Mouse (Mus musculus) heart, embryonic 13.5 days (tissue): ENCODE results near the gene Cfb. TPM values are rescaled to one million over a fixed set of nuclear protein-coding genes. Genes with fewer than 3 reads are reported as not detected.

Experiments
- ATAC-seq: fragments of 200-750 bp; cut with Nextera tagmentation; 2 replicates; pipeline ENCODE4 v1.8.0; 2017; ENCODE audit warnings: moderate TSS enrichment; ENCODE audit not compliant: insufficient number of reproducible peaks, low FRiP score, low TSS enrichment; ENCODE audit errors: extremely low read depth
- H3K27ac ChIP-seq: fragments of 300-500 bp; sonication (generic); replicated peaks from 2 replicates; pipeline ENCODE4 v1.5.1; 2015; ENCODE audit warnings: moderate library complexity, mild to moderate bottlenecking, inconsistent platforms
- H3K27me3 ChIP-seq: fragments of 300-500 bp; sonication (generic); replicated peaks from 2 replicates; pipeline ENCODE4 v1.6.1; 2015; ENCODE audit warnings: mild to moderate bottlenecking, inconsistent platforms
- H3K36me3 ChIP-seq: fragments of 300-500 bp; sonication (generic); 2 replicates; pipeline ENCODE4 v1.6.1; 2015; ENCODE audit warnings: mild to moderate bottlenecking, inconsistent platforms
- H3K4me1 ChIP-seq: fragments of 300-500 bp; sonication (generic); 2 replicates; pipeline ENCODE4 v1.6.1; 2015; ENCODE audit warnings: inconsistent platforms
- H3K4me2 ChIP-seq: fragments of 300-500 bp; sonication (generic); 2 replicates; pipeline ENCODE4 v1.6.1; 2015; ENCODE audit warnings: inconsistent platforms, mild to moderate bottlenecking, moderate library complexity
- H3K4me3 ChIP-seq: fragments of 300-500 bp; sonication (generic); 2 replicates; pipeline ENCODE4 v1.5.1; 2015; ENCODE audit warnings: moderate library complexity, mild to moderate bottlenecking, inconsistent platforms
- H3K9ac ChIP-seq: fragments of 300-500 bp; sonication (generic); 2 replicates; pipeline ENCODE4 v1.6.1; 2015; ENCODE audit warnings: inconsistent platforms, mild to moderate bottlenecking, moderate library complexity
- H3K9me3 ChIP-seq: fragments of 300-500 bp; sonication (generic); 2 replicates; pipeline ENCODE4 v1.6.1; 2016; ENCODE audit warnings: inconsistent platforms
- WGBS: fragments of 180-500 bp; shearing (Covaris S2); methylation state at CpG from one replicate; pipeline ENCODE4 v1.1.7; 2015; ENCODE audit warnings: mixed read lengths; 5-methylcytosine and 5-hydroxymethylcytosine counted together
- polyA plus RNA-seq: library from polyadenylated mRNA; unstranded; fragments of >200 nt; fragmentation: Nextera tagmentation; extraction: Ambion mirVana; gene quantifications from 2 replicates; pipeline ENCODE4 v1.2.1, GENCODE M21; 2015

Cfb gene
- polyA plus RNA-seq, 1 experiment from 2014 or later, result 2.3 TPM

- Histone ChIP-seq H3K9ac (peak overlapping the region; percentile 94), H3K4me3 (peak overlapping the region; percentile 97), H3K27me3 (no peaks in the 10 kb centered on the region), H3K4me1 (peaks cover 18% of the 10 kb centered on the region), H3K27ac (peak overlapping the region; percentile 25; the same call in 1 of the 2 replicates), H3K4me2 (peak overlapping the region; percentile 98), H3K9me3 (no peaks in the 10 kb centered on the region), H3K36me3 (peaks cover 62% of the 10 kb centered on the region)
- WGBS, result 2% methylated on average over 25 of the region's 25 CpGs
- ATAC-seq, result no peak
Observed at GRCm38 (mm10) chr17:34850517-34851125, 11.7 kb downstream of the Cfb start.

GRCm38 (mm10) chr17:34849722-34850516 is 12.4 kb downstream of the Cfb start, which contains the start of the genes Skiv2l and Nelfe:
Gene Skiv2l, minus strand, starts transcription at chr17:34850210.
Gene Nelfe, plus strand, starts transcription at chr17:34850391.
- Histone ChIP-seq H3K9ac (peak within 1 kb of the TSS; percentile 94), H3K27ac (peak within 1 kb of the TSS; percentile 25; the same call in 1 of the 2 replicates), H3K4me3 (peak within 1 kb of the TSS; percentile 97), H3K36me3 (peaks cover 63% of the 10 kb centered on the region), H3K27me3 (no peaks in the 10 kb centered on the region), H3K4me2 (peak within 1 kb of the TSS; percentile 98), H3K9me3 (no peaks in the 10 kb centered on the region), H3K4me1 (peaks cover 18% of the 10 kb centered on the region)
- peak; percentile 97 for ATAC-seq
- under 1% methylated on average over 57 of the region's 65 CpGs for WGBS

GRCm38 (mm10) chr17:34847615-34848014 is 14.7 kb downstream of the Cfb start:
- peaks cover 63% of the 10 kb centered on the region for H3K36me3 ChIP-seq
- H3K4me1 ChIP-seq, result peaks cover 18% of the 10 kb centered on the region
- no peak for ATAC-seq
- no peak overlapping the region for H3K27ac ChIP-seq
- H3K9me3 ChIP-seq, result no peaks in the 10 kb centered on the region
- no peaks in the 10 kb centered on the region for H3K27me3 ChIP-seq
- H3K4me2 ChIP-seq, result no peak overlapping the region
- H3K9ac ChIP-seq, result no peak overlapping the region
- WGBS, result 84% methylated on average over 7 of the region's 7 CpGs
- H3K4me3 ChIP-seq, result no peak overlapping the region

GRCm38 (mm10) chr17:34847192-34847591 is 15.1 kb downstream of the Cfb start:
- no peaks in the 10 kb centered on the region for H3K27me3 ChIP-seq
- peaks cover 18% of the 10 kb centered on the region for H3K4me1 ChIP-seq
- 0 out of 2 replicates have a peak overlapping the region, but pooled peaks have one; percentile 7 for H3K9ac ChIP-seq
- H3K27ac ChIP-seq, result no peak overlapping the region
- WGBS, result 82% methylated on average over 6 of the region's 6 CpGs
- H3K4me2 ChIP-seq, result no peak overlapping the region
- no peak overlapping the region for H3K4me3 ChIP-seq
- no peak for ATAC-seq
- H3K9me3 ChIP-seq, result no peaks in the 10 kb centered on the region
- peaks cover 63% of the 10 kb centered on the region for H3K36me3 ChIP-seq

GRCm38 (mm10) chr17:34844884-34845283 is 17.4 kb downstream of the Cfb start:
- peaks cover 7% of the 10 kb centered on the region for H3K4me1 ChIP-seq
- ATAC-seq, result no peak
- no peak overlapping the region for H3K4me3 ChIP-seq
- H3K9ac ChIP-seq, result no peak overlapping the region
- peaks cover 84% of the 10 kb centered on the region for H3K36me3 ChIP-seq
- 90% methylated on average over 13 of the region's 13 CpGs for WGBS
- H3K4me2 ChIP-seq, result no peak overlapping the region
- H3K27ac ChIP-seq, result no peak overlapping the region
- no peaks in the 10 kb centered on the region for H3K27me3 ChIP-seq
- no peaks in the 10 kb centered on the region for H3K9me3 ChIP-seq

GRCm38 (mm10) chr17:34840736-34841307 is 21.5 kb downstream of the Cfb start:
- Histone ChIP-seq H3K4me1 (peaks cover 22% of the 10 kb centered on the region), H3K27me3 (no peaks in the 10 kb centered on the region), H3K9me3 (no peaks in the 10 kb centered on the region), H3K4me2 (peak overlapping the region; percentile 9; the same call in 1 of the 2 replicates), H3K9ac (no peak overlapping the region), H3K4me3 (no peak overlapping the region), H3K27ac (no peak overlapping the region), H3K36me3 (peaks cover 74% of the 10 kb centered on the region)
- WGBS, result 74% methylated on average over 6 of the region's 6 CpGs
- ATAC-seq, result no peak

GRCm38 (mm10) chr17:34838785-34839184 is 23.5 kb downstream of the Cfb start:
- Histone ChIP-seq H3K4me1 (peaks cover 26% of the 10 kb centered on the region), H3K4me3 (no peak overlapping the region), H3K36me3 (peaks cover 66% of the 10 kb centered on the region), H3K27me3 (no peaks in the 10 kb centered on the region), H3K9me3 (no peaks in the 10 kb centered on the region), H3K9ac (no peak overlapping the region), H3K4me2 (peak overlapping the region; percentile 20; the same call in 1 of the 2 replicates), H3K27ac (no peak overlapping the region)
- WGBS, result 81% methylated on average over 7 of the region's 7 CpGs
- ATAC-seq, result no peak

GRCm38 (mm10) chr17:34837464-34838324 is 24.6 kb downstream of the Cfb start:
- Histone ChIP-seq H3K9ac (peak overlapping the region; percentile 89), H3K9me3 (no peaks in the 10 kb centered on the region), H3K4me1 (peaks cover 26% of the 10 kb centered on the region), H3K4me3 (peak overlapping the region; percentile 91), H3K4me2 (peak overlapping the region; percentile 99), H3K27me3 (no peaks in the 10 kb centered on the region), H3K27ac (peak overlapping the region; percentile 69; the same call in 1 of the 2 replicates), H3K36me3 (peaks cover 65% of the 10 kb centered on the region)
- 36% methylated on average over 43 of the region's 43 CpGs for WGBS
- ATAC-seq, result no peak

- Histone ChIP-seq H3K9me3 (no peaks in the 10 kb centered on the region), H3K27me3 (no peaks in the 10 kb centered on the region), H3K4me2 (peak within 1 kb of the TSS; percentile 99), H3K9ac (peak within 1 kb of the TSS; percentile 89), H3K27ac (peak within 1 kb of the TSS; percentile 69), H3K36me3 (peaks cover 65% of the 10 kb centered on the region), H3K4me3 (peak within 1 kb of the TSS; percentile 91), H3K4me1 (peaks cover 26% of the 10 kb centered on the region)
- WGBS, result under 1% methylated on average over 40 of the region's 40 CpGs
- ATAC-seq, result peak; percentile 89
Observed at GRCm38 (mm10) chr17:34836856-34837221, 25.5 kb downstream of the Cfb start, which contains the start of the genes Stk19 and Dxo. Gene Stk19, minus strand, starts transcription at chr17:34836945. Gene Dxo, plus strand, starts transcription at chr17:34837019.

GRCm38 (mm10) chr17:34836155-34836855 is 26.0 kb downstream of the Cfb start:
- ATAC-seq, result peak; percentile 77
- Histone ChIP-seq H3K36me3 (peaks cover 65% of the 10 kb centered on the region), H3K9me3 (no peaks in the 10 kb centered on the region), H3K4me2 (peak overlapping the region; percentile 99), H3K4me3 (peak overlapping the region; percentile 91), H3K27me3 (no peaks in the 10 kb centered on the region), H3K27ac (peak overlapping the region; percentile 69), H3K9ac (peak overlapping the region; percentile 89), H3K4me1 (peaks cover 26% of the 10 kb centered on the region)
- 4% methylated on average over 48 of the region's 48 CpGs for WGBS
